Mouse (Mus musculus) ovary, adult 18-20 months (tissue): ENCODE results near the gene Bmp2k.

ENCODE experiments used
- DNase-seq: peaks from one replicate; pipeline ENCODE4 v3.0.0; 2022; ENCODE audit warnings: low spot score, mixed read lengths

Gene Bmp2k

GRCm38 (mm10) chr5:96972474-96973130, 24.9 kb upstream of the Bmp2k start:
- no peak for DNase-seq

GRCm38 (mm10) chr5:96973714-96974113, 23.8 kb upstream of the Bmp2k start:
- DNase-seq: no peak

GRCm38 (mm10) chr5:96974661-96975060, 22.8 kb upstream of the Bmp2k start:
- DNase-seq: no peak

- no peak for DNase-seq
Observed at GRCm38 (mm10) chr5:96975112-96975511, 22.4 kb upstream of the Bmp2k start.

GRCm38 (mm10) chr5:96976150-96976549, 21.3 kb upstream of the Bmp2k start:
- no peak for DNase-seq

- no peak for DNase-seq
Observed at GRCm38 (mm10) chr5:96979296-96980007, 18.0 kb upstream of the Bmp2k start.

- no peak for DNase-seq
Observed at GRCm38 (mm10) chr5:96980008-96980634, 17.4 kb upstream of the Bmp2k start.

GRCm38 (mm10) chr5:96981987-96982386, 15.5 kb upstream of the Bmp2k start:
- no peak for DNase-seq

GRCm38 (mm10) chr5:96983142-96983541, 14.3 kb upstream of the Bmp2k start:
- DNase-seq: no peak

- DNase-seq: no peak
Observed at GRCm38 (mm10) chr5:96986850-96987249, 10.6 kb upstream of the Bmp2k start.

GRCm38 (mm10) chr5:96988880-96989279, 8.6 kb upstream of the Bmp2k start:
- no peak for DNase-seq

GRCm38 (mm10) chr5:96991156-96991555, 6.3 kb upstream of the Bmp2k start:
- no peak for DNase-seq

GRCm38 (mm10) chr5:96992651-96993050, 4.8 kb upstream of the Bmp2k start:
- DNase-seq: no peak

- DNase-seq: no peak
Observed at GRCm38 (mm10) chr5:96993057-96993456, 4.4 kb upstream of the Bmp2k start.

- no peak for DNase-seq
Observed at GRCm38 (mm10) chr5:96995791-96996190, 1.7 kb upstream of the Bmp2k start.

GRCm38 (mm10) chr5:96996401-96997309, 834 bp upstream of the Bmp2k start:
- DNase-seq: peak; percentile 41

- DNase-seq: peak; percentile 16
Observed at GRCm38 (mm10) chr5:96997802-96998565, 495 bp downstream of the Bmp2k start.

- DNase-seq: no peak
Observed at GRCm38 (mm10) chr5:96998566-96998907, 1.0 kb downstream of the Bmp2k start.

GRCm38 (mm10) chr5:96999601-97000000, 2.1 kb downstream of the Bmp2k start:
- no peak for DNase-seq

- DNase-seq: no peak
Observed at GRCm38 (mm10) chr5:97000524-97000923, 3.0 kb downstream of the Bmp2k start.

GRCm38 (mm10) chr5:97001153-97001552, 3.7 kb downstream of the Bmp2k start:
- DNase-seq: no peak

- DNase-seq: no peak
Observed at GRCm38 (mm10) chr5:97001571-97001970, 4.1 kb downstream of the Bmp2k start.
